Mouse (Mus musculus): ENCODE measurements at regions not wholly inside any gene's neighbourhood (a gene's known extent, or its start where the extent isn't known, plus 50 kb on each side); places are given as distances from the start of the nearest gene placed in this dataset.
A peak's percentile ranks its signal among the peaks of the same experiment; 100 is the strongest.

GRCm38 (mm10) chr3:102664665-102665190, 69.6 kb upstream of the Tspan2 start:
- no peak for DNase-seq

- no peak for DNase-seq
Measured at GRCm38 (mm10) chr3:102667796-102668195, 66.5 kb upstream of the Tspan2 start.

GRCm38 (mm10) chr3:102668556-102668955, 65.8 kb upstream of the Tspan2 start:
- no peak for DNase-seq

- no peak for DNase-seq
Measured at GRCm38 (mm10) chr3:102669951-102670350, 64.4 kb upstream of the Tspan2 start.

- DNase-seq, result no peak
Measured at GRCm38 (mm10) chr3:102670557-102670956, 63.8 kb upstream of the Tspan2 start.

GRCm38 (mm10) chr3:102670972-102671371, 63.4 kb upstream of the Tspan2 start:
- DNase-seq, result no peak

GRCm38 (mm10) chr3:102673506-102673905, 60.8 kb upstream of the Tspan2 start:
- DNase-seq, result no peak

- no peak for DNase-seq
Measured at GRCm38 (mm10) chr3:102674068-102674467, 60.3 kb upstream of the Tspan2 start.

GRCm38 (mm10) chr3:102676946-102677534, 57.3 kb upstream of the Tspan2 start:
- DNase-seq, result no peak

- peak; percentile 28 to 40 for DNase-seq
Measured at GRCm38 (mm10) chr3:102678516-102678915, 55.8 kb upstream of the Tspan2 start.

GRCm38 (mm10) chr3:102682424-102682823, 51.9 kb upstream of the Tspan2 start:
- DNase-seq, result no peak

- no peak for DNase-seq
Measured at GRCm38 (mm10) chr3:102683541-102683940, 50.8 kb upstream of the Tspan2 start.

All from kidney, postnatal 4 days (tissue).